ENCODE assay signal across 8 mouse cellular contexts in genomic region chr3:116253077-116253531, GRCm38 (mm10). TPM values are rescaled to one million over a fixed set of nuclear protein-coding genes. Genes with fewer than 3 reads are reported as not detected.
DNase-seq lines count a peak whose midpoint lies in the region; ATAC-seq and TF ChIP-seq lines count a peak whose summit lies in the region.

Gpr88 (minus strand) TSS chr3:116253503.

- 4% methylated on average over 9 of the region's 9 CpGs for WGBS in forebrain, embryonic 14.5 days
- 7% methylated on average over 9 of the region's 9 CpGs for WGBS in liver, embryonic 16.5 days (ENCODE audit: insufficient replicate concordance)
- 3% methylated on average over 9 of the region's 9 CpGs for WGBS in olfactory bulb, adult 2 months

- peak; percentile 87 for DNase-seq in forebrain, embryonic 14.5 days (ENCODE audit: low spot score)
- peak; percentile 66 to 68 for DNase-seq in heart, postnatal 10 days
- DNase-seq in layer of hippocampus, adult 2 months (ENCODE audit: low spot score in 2 of 2): peak; percentile 55 to 57
- DNase-seq in urinary bladder, postnatal 36 days (ENCODE audit: low spot score in 2 of 2): peak; percentile 30 to 67

- peaks cover 70% of the 10 kb centered on the region for H3K27me3 ChIP-seq in megakaryocyte, embryonic 14.5 days (replicated peaks)
- peaks cover 26% of the 10 kb centered on the region for H3K27me3 ChIP-seq in forebrain, embryonic 14.5 days (replicated peaks; ENCODE audit: control insufficient read depth, insufficient read depth, low read length)
- peaks cover 40% of the 10 kb centered on the region for H3K27me3 ChIP-seq in liver, embryonic 16.5 days (ENCODE audit: control insufficient read depth, insufficient read depth, low read depth, low read length)

- H3K27ac ChIP-seq in forebrain, embryonic 14.5 days (ENCODE audit: low read depth, low read length): peak within 1 kb of the TSS; percentile 22; the same call in 1 of the 2 replicates
- no peak within 1 kb of the TSS for H3K27ac ChIP-seq in layer of hippocampus, adult 2 months
- no peak within 1 kb of the TSS for H3K27ac ChIP-seq in liver, embryonic 16.5 days (ENCODE audit: low read length)
- H3K27ac ChIP-seq in olfactory bulb, adult 2 months (ENCODE audit: insufficient read depth, low read depth, low read length): no peak within 1 kb of the TSS

- peak within 1 kb of the TSS; percentile 88 for H3K4me3 ChIP-seq in megakaryocyte, embryonic 14.5 days (replicated peaks)
- H3K4me3 ChIP-seq in forebrain, embryonic 14.5 days (ENCODE audit: low read depth, low read length): peak within 1 kb of the TSS; percentile 57
- H3K4me3 ChIP-seq in layer of hippocampus, adult 2 months: peak within 1 kb of the TSS; percentile 51
- H3K4me3 ChIP-seq in liver, embryonic 16.5 days (ENCODE audit: low read depth, low read length): peak within 1 kb of the TSS; percentile 54
- H3K4me3 ChIP-seq in olfactory bulb, adult 2 months (ENCODE audit: insufficient read depth, low read depth, low read length): peak within 1 kb of the TSS; percentile 47

- H3K9ac ChIP-seq in forebrain, embryonic 14.5 days (ENCODE audit: low read length): peak within 1 kb of the TSS; percentile 66
- no peak within 1 kb of the TSS for H3K9ac ChIP-seq in liver, embryonic 16.5 days (ENCODE audit: low read depth, low read length)

- peaks cover 26% of the 10 kb centered on the region for H3K4me1 ChIP-seq in megakaryocyte, embryonic 14.5 days
- peaks cover 8% of the 10 kb centered on the region; the same call in 1 of the 2 replicates for H3K4me1 ChIP-seq in forebrain, embryonic 14.5 days (ENCODE audit: control insufficient read depth, insufficient read depth, low read length)
- H3K4me1 ChIP-seq in liver, embryonic 16.5 days (ENCODE audit: control insufficient read depth, low read depth, low read length): no peaks in the 10 kb centered on the region
- H3K4me1 ChIP-seq in olfactory bulb, adult 2 months (ENCODE audit: control insufficient read depth, insufficient read depth, low read length): peaks cover 19% of the 10 kb centered on the region

- no peaks in the 10 kb centered on the region for H3K36me3 ChIP-seq in megakaryocyte, embryonic 14.5 days (replicated peaks; ENCODE audit: low read length)
- no peaks in the 10 kb centered on the region for H3K36me3 ChIP-seq in forebrain, embryonic 14.5 days (ENCODE audit: control insufficient read depth, insufficient read depth, low read length)
- H3K36me3 ChIP-seq in liver, embryonic 16.5 days (ENCODE audit: control insufficient read depth, insufficient read depth): no peaks in the 10 kb centered on the region

- 0 out of 2 replicates have a peak, but pooled peaks cover 4% of the 10 kb centered on the region for H3K9me3 ChIP-seq in megakaryocyte, embryonic 14.5 days
- no peaks in the 10 kb centered on the region for H3K9me3 ChIP-seq in forebrain, embryonic 14.5 days (replicated peaks; ENCODE audit: control insufficient read depth, low read length)
- no peaks in the 10 kb centered on the region for H3K9me3 ChIP-seq in liver, embryonic 16.5 days (replicated peaks; ENCODE audit: control insufficient read depth, low read length)

- TF ChIP-seq CTCF in layer of hippocampus, adult 2 months (conservative IDR thresholded peaks at IDR 0.05): no peak
- TF ChIP-seq CTCF in olfactory bulb, adult 2 months (IDR thresholded peaks at IDR 0.05; ENCODE audit: insufficient read depth, low read depth, low read length): no peak

- intact Hi-C loops in heart, postnatal 10 days (cut with DNase I): loop anchor here (5.0 kb wide), 1 partner anchor 74 kb away; no protein-coding TSS in a partner anchor

- TF ChIP-seq POLR2A in olfactory bulb, adult 2 months (IDR thresholded peaks at IDR 0.05; ENCODE audit: insufficient read depth, low read depth, low read length): no peak

- peak within 1 kb of the TSS; percentile 100 for H3K4me2 ChIP-seq in forebrain, embryonic 14.5 days (ENCODE audit: low read length)
- peak within 1 kb of the TSS; percentile 73 for H3K4me2 ChIP-seq in liver, embryonic 16.5 days (ENCODE audit: low read depth, low read length)

- no peak for ATAC-seq in megakaryocyte, adult 5-6 weeks (ENCODE audit: poor library complexity, severe bottlenecking)
- ATAC-seq in forebrain, embryonic 14.5 days: peak; percentile 72
- no peak for ATAC-seq in liver, embryonic 16.5 days (ENCODE audit: low read depth)

RNA-seq across cellular contexts. Expression of gene Gpr88, which starts in this region (rescaled TPM):
- 0.07 TPM in 1 of 2 replicates, not detected in the other for polyA plus RNA-seq in megakaryocyte, embryonic 14.5 days (2012; ENCODE audit: insufficient read depth, low replicate concordance)
- total RNA-seq in megakaryocyte, adult 5-6 weeks (2015): 0.07 TPM in 1 of 2 replicates, not detected in the other
- total RNA-seq in megakaryocyte, adult 5-6 weeks (2017): 0.18 and 0.37 TPM in 2 replicates
- polyA plus RNA-seq in forebrain, embryonic 14.5 days (2014; fragmentation: Nextera tagmentation; extraction: Ambion mirVana): 5.2 and 9.6 TPM in 2 replicates
- total RNA-seq in heart, postnatal 10 days (2021): under 1 TPM; 0.17 to 0.35 TPM
- 1 to 10 TPM; 1.9 to 2.0 TPM for total RNA-seq in layer of hippocampus, adult 2 months (2021)
- polyA plus RNA-seq in liver, embryonic 16.5 days (2015; fragmentation: Nextera tagmentation; extraction: Ambion mirVana): 0.09 and 0.22 TPM in 2 replicates
- not detected in 2 replicates for polyA plus RNA-seq in olfactory bulb, adult 2 months (2012; ENCODE audit: insufficient read depth, insufficient read length, low replicate concordance, missing spikeins)

Comparison
In these comparisons a context has a peak if more than half of its experiments do, and no peak if none do; other contexts are left out.
1. Peak in DNase-seq in heart, postnatal 10 days; RNA of the gene not detected or under 1 TPM.